Mouse (Mus musculus) embryonic fibroblast, embryonic 13.5 days (primary cell): ENCODE results near the gene Zfp668.

ENCODE experiments used
- CTCF ChIP-seq: IDR thresholded peaks from 2 replicates; pipeline ENCODE4 v1.5.1; 2011; ENCODE audit warnings: mild to moderate bottlenecking, control low read depth, low read length, moderate library complexity, borderline replicate concordance; ENCODE audit not compliant: insufficient read depth
- POLR2A ChIP-seq: IDR thresholded peaks from 2 replicates; pipeline ENCODE4 v1.6.1; 2011; ENCODE audit warnings: low read depth, mild to moderate bottlenecking, control low read depth, low read length, moderate library complexity

DNA sequence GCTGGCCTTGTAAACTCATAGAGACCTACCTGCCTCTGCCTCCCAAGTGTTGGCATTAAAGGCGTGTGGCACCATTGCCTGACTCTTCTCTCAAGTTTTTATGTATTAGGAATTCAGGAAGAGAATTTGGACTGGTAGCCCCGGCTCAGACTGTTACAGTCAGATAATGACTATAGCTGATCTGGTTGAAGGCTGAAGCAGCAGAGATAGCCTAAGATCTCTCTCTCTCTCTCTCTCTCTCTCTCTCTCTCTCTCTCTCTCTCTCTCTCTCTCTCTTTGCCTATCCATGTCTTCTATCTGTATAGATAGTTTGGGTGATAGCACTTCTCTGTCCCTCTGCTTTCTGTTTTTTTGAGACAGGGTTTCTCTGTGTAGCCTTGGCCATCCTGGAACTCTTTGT, 25.1 kb upstream of the Zfp668 start:
- TF ChIP-seq CTCF (no peak), POLR2A (no peak)
